Mouse (Mus musculus) heart, adult 2 months (tissue): Measurements from ENCODE around the gene Olfr70. TPM values are rescaled to one million over a fixed set of nuclear protein-coding genes. Genes with fewer than 3 reads are reported as not detected.

Source experiments
- DNase-seq, 2 experiments: peaks; one replicate each; pipeline ENCODE4 v3.0.0; 2021
- H3K27ac ChIP-seq: fragments of 200-600 bp; 2 replicates; pipeline ENCODE4 v1.8.1; 2022
- H3K27me3 ChIP-seq: fragments of 200-500 bp; 2 replicates; pipeline ENCODE4 v1.6.1; 2012; ENCODE audit warnings: mild to moderate bottlenecking, low read length, inconsistent platforms, mixed read lengths; ENCODE audit not compliant: control insufficient read depth, insufficient read depth
- H3K36me3 ChIP-seq: fragments of 200-500 bp; 2 replicates; pipeline ENCODE4 v1.6.1; 2012; ENCODE audit warnings: low read length, inconsistent platforms; ENCODE audit not compliant: control insufficient read depth, insufficient read depth
- H3K4me1 ChIP-seq: fragments of 200-500 bp; 2 replicates; pipeline ENCODE4 v1.6.1; 2011; ENCODE audit warnings: low read length; ENCODE audit not compliant: control insufficient read depth, insufficient read depth
- H3K4me3 ChIP-seq: fragments of 200-600 bp; 2 replicates; pipeline ENCODE4 v1.8.1; 2022
- H3K79me2 ChIP-seq: fragments of 200-500 bp; replicated peaks from 2 replicates; pipeline ENCODE4 v1.6.1; 2012; ENCODE audit warnings: mild to moderate bottlenecking, inconsistent platforms, low read length, moderate library complexity, mixed read lengths; ENCODE audit not compliant: control insufficient read depth, insufficient read depth
- H3K9ac ChIP-seq: fragments of 200-500 bp; 2 replicates; pipeline ENCODE4 v1.6.1; 2012; ENCODE audit warnings: low read depth, mild to moderate bottlenecking, control low read depth, inconsistent platforms, low read length, mixed read lengths
- CTCF ChIP-seq: fragments of 200-600 bp; IDR thresholded peaks from 2 replicates; pipeline ENCODE4 v1.8.1; 2022; ENCODE audit warnings: antibody characterized with exemption, mild to moderate bottlenecking, moderate library complexity
- EP300 ChIP-seq: fragments of 200-500 bp; IDR thresholded peaks from 2 replicates; pipeline ENCODE4 v1.6.1; 2011; ENCODE audit warnings: low read depth, low read length, control low read depth; ENCODE audit not compliant: insufficient read depth
- POLR2A ChIP-seq: fragments of 200-500 bp; IDR thresholded peaks from 2 replicates; pipeline ENCODE4 v1.6.1; 2011; ENCODE audit warnings: mild to moderate bottlenecking, low read depth, low read length, control low read depth; ENCODE audit not compliant: insufficient read depth
- WGBS: fragments of 180-500 bp; shearing (Covaris S2); methylation state at CpG from one replicate; pipeline ENCODE4 v1.1.7; 2018; 5-methylcytosine and 5-hydroxymethylcytosine counted together
- intact Hi-C: fragments of 180-260 bp; cut with DNase I; formaldehyde crosslinking; loops from one replicate; pipeline ENCODE4 v1.15.1; 2025
- polyA plus RNA-seq: library from polyadenylated mRNA; depleted of rRNA; stranded (reverse); fragments of >200 nt; gene quantifications from 2 replicates; pipeline ENCODE4 v1.2.3, GENCODE M21; 2012
- total RNA-seq, 2 experiments: library from RNA; stranded (reverse); gene quantifications; 2 replicates each; pipeline ENCODE4 v1.2.3; 2021

Olfr70 gene
- total and polyA plus RNA-seq, 3 experiments = not detected

DNA sequence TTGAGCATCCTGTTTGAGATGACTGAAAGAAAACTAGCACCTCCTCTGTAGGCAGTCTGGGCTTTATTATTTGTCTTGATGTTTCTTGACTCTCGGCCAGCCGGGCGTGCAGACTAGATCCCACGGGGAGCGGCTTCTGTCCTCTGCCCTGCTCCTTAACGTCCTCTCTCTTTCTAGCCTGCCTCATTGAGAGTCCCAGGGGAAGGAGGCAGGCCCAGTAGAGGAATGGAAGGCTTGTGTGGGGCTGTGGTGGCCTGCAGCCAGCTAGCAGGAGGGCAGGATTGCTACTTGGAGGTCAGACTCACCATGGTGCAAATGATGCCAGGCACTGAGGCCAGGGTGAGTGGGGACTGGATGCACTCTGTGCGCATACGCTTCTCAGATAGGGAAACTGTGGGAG, 3.2 kb upstream of the Olfr70 start:
- TF ChIP-seq CTCF = no peak
- no peaks in the 10 kb centered on the region for H3K27me3 ChIP-seq
- H3K27ac ChIP-seq = no peak overlapping the region
- intact Hi-C loops = no loop called here
- H3K9ac ChIP-seq = no peak overlapping the region
- no peak overlapping the region for H3K4me3 ChIP-seq
- 65% methylated on average over 8 of the region's 8 CpGs for WGBS
- H3K36me3 ChIP-seq = no peaks in the 10 kb centered on the region
- H3K79me2 ChIP-seq = no peaks in the 10 kb centered on the region
- DNase-seq = peak in 1 of 2 experiments; percentile 32
- no peaks in the 10 kb centered on the region for H3K4me1 ChIP-seq

GRCm38 (mm10) chr4:43703439-43703838, 2.8 kb upstream of the Olfr70 start:
- 76% methylated on average over 6 of the region's 6 CpGs for WGBS
- H3K79me2 ChIP-seq = no peaks in the 10 kb centered on the region
- DNase-seq = no peak
- H3K27me3 ChIP-seq = no peaks in the 10 kb centered on the region
- H3K4me3 ChIP-seq = no peak overlapping the region
- TF ChIP-seq POLR2A (no peak), EP300 (no peak), CTCF (peak; percentile 26)
- intact Hi-C loops = no loop called here
- no peaks in the 10 kb centered on the region for H3K4me1 ChIP-seq
- H3K36me3 ChIP-seq = no peaks in the 10 kb centered on the region
- H3K27ac ChIP-seq = no peak overlapping the region
- H3K9ac ChIP-seq = no peak overlapping the region

GRCm38 (mm10) chr4:43696561-43696960, 4.0 kb downstream of the Olfr70 start:
- H3K4me1 ChIP-seq = peaks cover 6% of the 10 kb centered on the region
- TF ChIP-seq POLR2A (no peak), EP300 (no peak), CTCF (no peak)
- intact Hi-C loops = no loop called here
- no peak overlapping the region for H3K9ac ChIP-seq
- H3K27ac ChIP-seq = no peak overlapping the region
- DNase-seq = no peak
- no peaks in the 10 kb centered on the region for H3K79me2 ChIP-seq
- WGBS = 69% methylated on average over 13 of the region's 13 CpGs
- no peak overlapping the region for H3K4me3 ChIP-seq
- no peaks in the 10 kb centered on the region for H3K27me3 ChIP-seq
- H3K36me3 ChIP-seq = no peaks in the 10 kb centered on the region

GRCm38 (mm10) chr4:43695249-43695671, 5.3 kb downstream of the Olfr70 start:
- H3K27me3 ChIP-seq = no peaks in the 10 kb centered on the region
- H3K27ac ChIP-seq = no peak overlapping the region
- no peak overlapping the region for H3K9ac ChIP-seq
- peak; percentile 63 to 71 for DNase-seq
- no peaks in the 10 kb centered on the region for H3K36me3 ChIP-seq
- 20% methylated on average over 9 of the region's 9 CpGs for WGBS
- no peaks in the 10 kb centered on the region for H3K79me2 ChIP-seq
- no peak overlapping the region for H3K4me3 ChIP-seq
- intact Hi-C loops = no loop called here
- TF ChIP-seq EP300 (no peak), CTCF (no peak), POLR2A (0 out of 2 replicates have a peak, but pooled peaks have one; percentile 12)
- H3K4me1 ChIP-seq = peaks cover 6% of the 10 kb centered on the region

DNA sequence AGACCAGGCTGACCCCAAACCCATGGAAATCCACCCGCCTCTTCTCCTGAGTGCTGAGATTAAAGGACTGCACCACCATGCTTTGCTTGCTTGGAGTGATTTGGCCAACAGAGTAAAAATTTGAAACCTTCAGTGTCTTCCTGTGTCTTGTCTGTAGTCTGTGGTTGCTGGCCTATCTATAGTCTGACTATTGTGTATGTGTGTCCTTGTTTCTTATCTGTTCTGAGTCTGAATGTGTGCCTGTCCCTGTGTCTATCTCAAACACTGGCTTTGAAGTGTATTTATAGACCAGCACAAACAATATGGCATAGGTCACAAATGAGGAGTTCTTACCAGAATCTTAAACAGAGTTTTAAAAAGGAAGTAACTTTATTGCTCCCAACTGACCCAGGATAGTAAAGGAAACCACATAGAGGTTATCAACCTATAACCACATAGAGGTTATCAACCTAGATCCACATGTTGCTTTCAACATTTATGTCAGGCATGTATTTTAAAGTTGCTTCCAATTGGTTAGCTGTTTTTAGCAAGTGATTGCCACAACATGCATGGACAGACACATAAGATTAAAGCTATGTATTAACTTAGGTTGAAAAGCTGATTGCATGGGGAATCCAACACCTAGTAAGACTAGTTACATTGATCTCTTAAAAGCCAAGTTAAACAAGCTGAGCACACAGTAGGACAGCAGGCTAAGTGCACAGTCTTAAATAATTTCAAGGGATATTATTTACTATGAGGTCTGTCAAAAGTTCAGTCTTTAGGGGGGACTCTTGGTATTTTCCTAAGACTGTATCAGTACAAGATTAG, 6.0 kb downstream of the Olfr70 start:
- no peak for DNase-seq
- no peak for TF ChIP-seq CTCF
- no peak for TF ChIP-seq EP300
- TF ChIP-seq POLR2A = no peak
- no peak overlapping the region for H3K9ac ChIP-seq
- H3K4me3 ChIP-seq = no peak overlapping the region
- intact Hi-C loops = no loop called here
- 82% methylated on average over 1 of the region's 1 CpGs for WGBS
- no peaks in the 10 kb centered on the region for H3K79me2 ChIP-seq
- peaks cover 6% of the 10 kb centered on the region for H3K4me1 ChIP-seq
- no peaks in the 10 kb centered on the region for H3K36me3 ChIP-seq
- no peaks in the 10 kb centered on the region for H3K27me3 ChIP-seq
- H3K27ac ChIP-seq = no peak overlapping the region

GRCm38 (mm10) chr4:43693806-43694241, 6.8 kb downstream of the Olfr70 start:
- DNase-seq = peak in 1 of 2 experiments; percentile 57
- no peaks in the 10 kb centered on the region for H3K27me3 ChIP-seq
- no peak overlapping the region for H3K27ac ChIP-seq
- no peaks in the 10 kb centered on the region for H3K36me3 ChIP-seq
- H3K4me1 ChIP-seq = peaks cover 6% of the 10 kb centered on the region
- no peak overlapping the region for H3K9ac ChIP-seq
- intact Hi-C loops = no loop called here
- H3K4me3 ChIP-seq = no peak overlapping the region
- TF ChIP-seq CTCF = no peak
- TF ChIP-seq POLR2A = no peak
- no peak for TF ChIP-seq EP300
- WGBS = 54% methylated on average over 5 of the region's 5 CpGs
- no peaks in the 10 kb centered on the region for H3K79me2 ChIP-seq
